Mouse (Mus musculus) midbrain, embryonic 14.5 days (tissue): Measurements from ENCODE around the gene Slfn14. TPM values are rescaled to one million over a fixed set of nuclear protein-coding genes. Genes with fewer than 3 reads are reported as not detected.
A peak's percentile ranks its signal among the peaks of the same experiment; 100 is the strongest.
"Not testable (repeated sequence)": the region's sequence is repeated elsewhere in the genome, so short reads cannot be mapped to it uniquely, and the experiment has no call there.

Experiments used
- ATAC-seq: fragments of 200-750 bp; cut with Nextera tagmentation; 2 replicates; pipeline ENCODE4 v1.8.0; 2017; ENCODE audit warnings: moderate number of reproducible peaks, moderate library complexity; ENCODE audit not compliant: low FRiP score, low TSS enrichment
- DNase-seq: peaks from one replicate; pipeline ENCODE4 v3.0.0-alpha.2; 2015
- H3K27ac ChIP-seq: fragments of 300-500 bp; sonication (generic); replicated peaks from 2 replicates; pipeline ENCODE4 v1.5.1; 2014; ENCODE audit warnings: mild to moderate bottlenecking, low read depth, low read length, moderate library complexity
- H3K27me3 ChIP-seq: fragments of 300-500 bp; sonication (generic); 2 replicates; pipeline ENCODE4 v1.6.1; 2014; ENCODE audit warnings: low read length, control low read depth, mixed read lengths; ENCODE audit not compliant: control insufficient read depth, insufficient read depth
- H3K36me3 ChIP-seq: fragments of 300-500 bp; sonication (generic); 2 replicates; pipeline ENCODE4 v1.6.1; 2014; ENCODE audit warnings: low read length, control low read depth; ENCODE audit not compliant: control insufficient read depth, insufficient read depth
- H3K4me1 ChIP-seq: fragments of 300-500 bp; sonication (generic); 2 replicates; pipeline ENCODE4 v1.6.1; 2014; ENCODE audit warnings: mild to moderate bottlenecking, antibody characterized with exemption, low read length, control low read depth; ENCODE audit not compliant: control insufficient read depth, insufficient read depth
- H3K4me2 ChIP-seq: fragments of 300-500 bp; sonication (generic); 2 replicates; pipeline ENCODE4 v1.6.1; 2014; ENCODE audit warnings: mild to moderate bottlenecking, low read length, moderate library complexity
- H3K4me3 ChIP-seq: fragments of 300-500 bp; sonication (generic); replicated peaks from 2 replicates; pipeline ENCODE4 v1.5.1; 2014; ENCODE audit warnings: low read depth, low read length
- H3K9ac ChIP-seq: fragments of 300-500 bp; sonication (generic); replicated peaks from 2 replicates; pipeline ENCODE4 v1.6.1; 2014; ENCODE audit warnings: mild to moderate bottlenecking, low read length, moderate library complexity
- H3K9me3 ChIP-seq: fragments of 300-500 bp; sonication (generic); 2 replicates; pipeline ENCODE4 v1.6.1; 2016; ENCODE audit warnings: low read length, control low read depth, mixed read lengths; ENCODE audit not compliant: control insufficient read depth
- WGBS: fragments of 180-500 bp; shearing (Covaris S2); extraction: QIAGEN DNeasy Blood & Tissue Kit; methylation state at CpG from one replicate; pipeline ENCODE4 v1.1.7; 2014; 5-methylcytosine and 5-hydroxymethylcytosine counted together
- polyA plus RNA-seq: library from polyadenylated mRNA; unstranded; fragments of >200 nt; fragmentation: Nextera tagmentation; extraction: Ambion mirVana; gene quantifications from 2 replicates; pipeline ENCODE4 v1.2.1, GENCODE M21; 2014

The Slfn14 gene
- polyA plus RNA-seq, 1 experiment from 2014 or later = 0.05 TPM

DNA sequence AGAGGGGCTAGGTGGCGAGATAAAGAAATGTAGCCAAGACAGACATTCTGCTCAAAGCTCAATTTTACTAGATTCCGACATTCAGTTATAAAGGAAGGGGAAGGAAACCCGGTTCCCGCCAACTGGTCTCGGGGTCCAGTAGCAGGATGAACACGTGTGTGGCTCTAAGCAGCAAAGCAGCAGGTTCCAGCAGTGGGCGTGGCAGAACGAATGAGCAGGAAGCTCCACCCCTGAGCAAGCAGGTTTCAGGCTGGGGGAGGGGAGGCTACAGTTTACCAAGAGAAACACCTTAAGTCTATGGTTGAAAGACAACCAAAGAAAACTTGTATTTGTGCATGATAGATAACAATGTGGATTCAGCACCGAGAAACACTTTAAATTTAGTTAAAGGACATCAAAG, 49.1 kb downstream of the Slfn14 start:
- H3K4me2 ChIP-seq, ATAC-seq, H3K27ac ChIP-seq, DNase-seq, H3K27me3 ChIP-seq, H3K4me1 ChIP-seq, H3K9me3 ChIP-seq, H3K9ac ChIP-seq, H3K4me3 ChIP-seq, H3K36me3 ChIP-seq: not testable (repeated sequence)
- 82% methylated on average over 9 of the region's 9 CpGs for WGBS

DNA sequence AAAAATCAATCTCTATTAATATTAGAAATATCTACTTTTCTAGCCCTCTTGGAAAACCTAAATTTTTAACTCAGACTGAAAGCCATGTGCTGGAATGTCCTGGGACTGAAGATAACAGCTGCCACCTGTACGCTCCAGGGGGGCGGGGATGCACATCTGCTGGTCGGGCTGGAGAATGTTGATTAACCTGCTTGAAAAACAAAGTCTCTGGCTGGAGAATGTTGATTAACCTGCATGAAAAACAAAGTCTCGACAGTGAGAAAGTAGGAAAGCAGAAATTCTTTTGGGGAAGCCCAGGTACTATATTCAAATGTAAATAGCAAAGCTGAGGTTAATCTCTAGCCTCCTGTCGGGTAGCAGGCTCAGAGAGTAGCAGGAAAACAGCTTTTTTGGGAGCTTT, 52.9 kb downstream of the Slfn14 start:
- not testable (repeated sequence) for H3K9me3 ChIP-seq, H3K27ac ChIP-seq, ATAC-seq, H3K4me1 ChIP-seq, H3K36me3 ChIP-seq, H3K4me2 ChIP-seq, H3K9ac ChIP-seq, H3K4me3 ChIP-seq, H3K27me3 ChIP-seq
- peak; percentile 1 for DNase-seq
- 46% methylated on average over 5 of the region's 5 CpGs for WGBS

DNA sequence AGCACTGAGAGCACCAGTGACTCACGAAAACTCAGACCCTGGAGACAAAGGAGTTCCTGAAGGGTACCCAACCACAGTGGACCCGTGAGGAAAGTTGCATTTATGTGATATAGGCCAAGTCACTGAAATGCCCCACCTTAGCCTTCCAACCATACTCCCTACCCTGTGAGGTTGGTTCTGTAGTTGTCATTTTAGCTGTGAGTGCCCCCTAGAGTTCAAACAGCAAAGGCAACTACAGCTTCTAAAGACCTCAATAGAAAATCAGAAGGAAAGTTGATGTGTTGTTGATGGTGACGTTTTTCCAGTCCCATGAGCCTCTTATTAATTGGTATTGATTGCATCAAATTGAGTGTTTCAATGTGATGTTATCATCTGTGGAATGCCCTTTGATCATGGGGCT, 55.6 kb downstream of the Slfn14 start:
- DNase-seq (peak; percentile 4), ATAC-seq (no peak)
- H3K4me3 ChIP-seq = no peak overlapping the region
- H3K9me3 ChIP-seq = no peaks in the 10 kb centered on the region
- no peaks in the 10 kb centered on the region for H3K27me3 ChIP-seq
- WGBS = 76% methylated on average over 3 of the region's 3 CpGs
- H3K36me3 ChIP-seq = no peaks in the 10 kb centered on the region
- no peak overlapping the region for H3K9ac ChIP-seq
- H3K27ac ChIP-seq = no peak overlapping the region
- H3K4me1 ChIP-seq = no peaks in the 10 kb centered on the region
- H3K4me2 ChIP-seq = no peak overlapping the region

DNA sequence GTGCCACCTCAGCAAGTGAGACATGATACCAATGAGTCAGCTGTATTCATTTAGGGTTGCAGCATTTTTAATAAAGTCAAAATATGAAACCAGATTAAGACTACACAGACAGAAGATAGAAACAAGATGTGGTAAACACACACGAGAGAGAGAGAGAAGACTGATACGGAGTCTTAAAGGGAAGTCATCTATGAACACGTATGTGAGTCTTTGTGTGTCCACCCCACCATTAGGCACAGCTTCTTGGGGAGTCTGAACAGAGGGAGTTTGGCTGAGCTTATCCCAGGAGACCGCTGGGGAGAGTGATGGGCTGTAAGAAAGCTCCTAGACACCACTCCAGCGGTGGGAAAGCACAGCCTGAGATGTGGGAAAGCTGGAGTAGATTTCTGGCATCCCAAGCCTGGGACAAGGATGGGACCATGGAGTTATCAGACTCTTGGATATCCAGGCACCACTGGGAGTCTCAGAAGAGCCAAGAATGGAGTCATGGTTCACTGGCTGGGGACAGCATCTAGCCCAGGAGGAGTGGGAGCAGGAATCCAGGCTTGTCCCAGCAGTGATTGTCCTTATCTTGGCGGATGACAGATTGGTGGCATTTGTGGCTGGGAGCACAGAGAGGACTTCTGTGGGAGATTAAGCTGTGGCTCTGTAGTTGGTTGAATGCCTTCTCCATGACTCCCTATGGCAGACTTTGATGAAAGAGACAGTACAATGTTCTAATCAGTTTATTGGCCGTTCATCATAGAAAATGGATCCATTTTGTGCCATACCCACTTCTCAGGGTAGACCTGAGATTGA, 58.4 kb downstream of the Slfn14 start:
- Histone ChIP-seq H3K9ac (no peak overlapping the region), H3K4me1 (no peaks in the 10 kb centered on the region), H3K4me3 (no peak overlapping the region), H3K36me3 (no peaks in the 10 kb centered on the region), H3K9me3 (no peaks in the 10 kb centered on the region), H3K27ac (no peak overlapping the region), H3K4me2 (no peak overlapping the region), H3K27me3 (no peaks in the 10 kb centered on the region)
- DNase-seq = no peak
- 84% methylated on average over 7 of the region's 7 CpGs for WGBS
- ATAC-seq = no peak

GRCm38 (mm10) chr11:83225371-83225960, 61.1 kb downstream of the Slfn14 start:
- 88% methylated on average over 9 of the region's 9 CpGs for WGBS
- Histone ChIP-seq H3K9me3 (no peaks in the 10 kb centered on the region), H3K9ac (no peak overlapping the region), H3K4me1 (no peaks in the 10 kb centered on the region), H3K27ac (no peak overlapping the region), H3K36me3 (no peaks in the 10 kb centered on the region), H3K4me2 (no peak overlapping the region), H3K27me3 (no peaks in the 10 kb centered on the region), H3K4me3 (no peak overlapping the region)
- no peak for DNase-seq
- ATAC-seq = no peak

Other genes starting within 250 kb of the Slfn14 start
- 0.22 and 3.1 TPM in 2 replicates for gene Slfn2, start 221.6 kb downstream of the Slfn14 start, polyA plus RNA-seq
- gene Slfn1, start 169.9 kb downstream of the Slfn14 start, polyA plus RNA-seq = 0.51 TPM in 1 of 2 replicates, not detected in the other
- gene Slfn4, start 111.5 kb downstream of the Slfn14 start, polyA plus RNA-seq = 0.05 and 0.20 TPM in 2 replicates
- 0.19 and 0.38 TPM in 2 replicates for gene Slfn3, start 95.4 kb downstream of the Slfn14 start, polyA plus RNA-seq
- 103 and 173 TPM in 2 replicates for gene Ap2b1, start 12.3 kb upstream of the Slfn14 start, polyA plus RNA-seq
- gene Pex12, start 15.9 kb upstream of the Slfn14 start, polyA plus RNA-seq = 16.2 and 20.6 TPM in 2 replicates
- gene Rasl10b, start 122.4 kb upstream of the Slfn14 start, polyA plus RNA-seq = 18.3 and 37.9 TPM in 2 replicates
- gene Gas2l2, start 142.7 kb upstream of the Slfn14 start, polyA plus RNA-seq = 0.11 and 0.18 TPM in 2 replicates
- gene 1700020L24Rik, start 151.0 kb upstream of the Slfn14 start, polyA plus RNA-seq = 0.69 and 1.2 TPM in 2 replicates
- gene Mmp28, start 176.3 kb upstream of the Slfn14 start, polyA plus RNA-seq = 1.6 and 2.7 TPM in 2 replicates
- gene Taf15, start 186.4 kb upstream of the Slfn14 start, polyA plus RNA-seq = 13.7 and 17.0 TPM in 2 replicates
- not detected in 2 replicates for gene Heatr9, start 235.4 kb upstream of the Slfn14 start, polyA plus RNA-seq
- 1.6 TPM in 1 of 2 replicates, not detected in the other for gene Ccl5, start 243.8 kb upstream of the Slfn14 start, polyA plus RNA-seq